Mouse (Mus musculus): ENCODE measurements around the gene Bola2.
"Not testable (repeated sequence)": the region's sequence is repeated elsewhere in the genome, so short reads cannot be mapped to it uniquely, and the experiment has no call there.

Bola2 gene

DNA sequence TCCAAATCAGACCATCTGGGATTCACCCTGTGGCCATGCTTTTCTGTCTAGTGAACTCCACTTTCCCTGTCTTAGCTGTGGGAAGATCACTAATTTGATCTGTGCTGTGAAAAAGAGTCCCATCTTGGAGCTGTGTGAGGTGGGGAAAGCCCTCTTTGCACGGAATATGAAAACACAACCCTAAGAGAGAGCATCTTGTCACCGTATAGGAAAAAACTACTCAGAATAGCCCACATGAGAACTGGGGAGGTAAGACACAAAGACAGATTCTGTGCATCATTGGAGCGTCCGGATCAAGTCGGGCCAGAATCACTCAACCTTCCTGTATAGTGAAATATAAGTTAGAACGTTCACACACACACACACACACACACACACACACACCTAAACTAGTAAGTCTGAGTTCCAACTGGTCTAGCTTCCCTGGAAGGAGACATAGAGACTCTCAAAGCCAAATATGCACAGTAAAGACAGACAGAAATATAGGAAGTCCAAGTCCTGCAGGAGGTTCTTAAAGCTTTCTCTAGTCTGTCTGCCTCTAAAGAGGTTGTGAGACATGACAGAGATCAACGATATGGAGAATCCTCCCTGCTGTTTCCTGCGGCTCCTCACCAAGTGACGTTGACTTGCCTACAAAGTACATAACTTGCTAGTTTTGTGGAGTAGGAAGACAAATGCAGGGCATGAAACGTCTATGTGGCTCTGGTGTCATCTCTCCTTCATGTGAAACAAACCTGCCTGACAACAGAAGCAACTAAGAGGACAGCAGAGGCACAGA, 13.2 kb downstream of the Bola2 start:
- DNase-seq (ENCODE audit: low spot score) = no peak

DNA sequence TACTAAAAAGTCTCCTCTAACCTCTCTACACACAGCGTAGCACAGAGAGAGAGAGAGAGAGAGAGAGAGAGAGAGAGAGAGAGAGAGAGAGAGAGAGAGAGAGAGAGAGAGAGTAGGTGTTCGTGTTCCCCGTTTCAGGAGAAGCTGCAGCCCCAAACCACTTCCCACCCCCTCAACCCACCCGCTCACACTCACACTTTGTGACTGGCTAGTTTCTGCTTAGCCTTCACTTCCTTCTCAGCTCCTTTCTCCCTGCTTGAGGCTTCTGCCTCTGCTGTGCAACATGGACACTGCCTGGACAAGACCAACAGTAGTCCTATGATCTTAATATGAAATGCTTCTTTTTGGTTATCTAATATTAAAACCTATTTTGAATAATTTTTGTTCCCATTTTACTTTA, 15.1 kb downstream of the Bola2 start:
- no peak for DNase-seq (ENCODE audit: low spot score)

DNA sequence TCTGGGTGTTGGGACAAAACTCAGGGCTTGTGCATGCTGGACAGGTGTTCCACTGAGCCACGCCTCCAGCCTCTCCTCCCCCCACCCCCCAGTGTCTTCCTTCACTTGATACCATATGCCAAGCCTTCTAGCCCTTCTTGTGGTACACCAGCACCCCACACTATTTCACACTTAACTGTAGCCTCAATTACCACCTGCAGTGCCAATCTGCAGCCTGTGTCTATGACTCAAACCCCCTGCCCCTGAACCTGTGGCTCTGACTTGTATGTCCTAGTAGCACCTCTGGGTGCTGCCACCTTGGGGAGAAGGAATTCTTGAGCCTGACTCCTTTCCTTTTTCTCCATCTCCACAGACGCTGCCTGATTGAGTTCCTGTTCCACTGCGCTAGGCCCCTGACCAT, 16.7 kb downstream of the Bola2 start:
- no peak for DNase-seq (ENCODE audit: low spot score)

DNA sequence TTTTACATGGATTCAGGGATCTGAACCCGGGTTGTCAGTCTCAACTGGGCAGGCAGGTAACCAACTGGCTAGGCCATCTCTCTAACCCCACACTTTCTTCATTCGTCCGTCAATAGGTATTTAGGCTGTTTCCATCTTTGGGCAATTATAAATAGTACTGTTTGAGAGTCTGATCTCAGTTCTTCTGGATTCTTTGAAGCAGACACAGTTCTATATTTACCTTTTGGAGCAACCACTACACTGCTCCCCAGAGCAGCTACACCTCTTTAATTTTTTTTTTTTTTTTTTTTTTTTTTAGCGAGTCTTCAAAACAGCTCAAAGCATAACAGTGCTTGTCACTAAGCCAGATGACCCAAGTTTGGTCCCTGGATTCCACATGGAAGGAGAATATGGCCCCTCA, 20.5 kb downstream of the Bola2 start:
- no peak for DNase-seq (ENCODE audit: low spot score)

DNA sequence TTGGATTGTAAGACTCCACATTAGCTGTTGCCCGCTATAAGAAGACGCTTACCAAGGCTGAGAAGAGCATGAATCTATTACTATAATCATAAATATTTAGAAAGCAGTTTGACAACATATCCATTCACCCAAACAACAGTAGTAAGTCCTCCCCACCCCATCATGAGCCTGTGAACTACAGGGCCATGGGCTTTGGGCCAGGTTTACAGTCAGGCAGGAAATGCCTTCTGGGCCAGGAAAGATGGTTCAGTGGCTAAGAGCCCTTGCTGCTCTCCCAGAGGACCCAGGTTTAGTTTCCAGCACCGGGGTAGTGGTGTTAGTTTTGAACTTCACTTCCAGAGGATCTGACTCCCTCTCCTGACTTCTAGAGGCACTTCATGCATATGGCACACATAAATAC, 22.4 kb downstream of the Bola2 start:
- DNase-seq (ENCODE audit: low spot score) = no peak

DNA sequence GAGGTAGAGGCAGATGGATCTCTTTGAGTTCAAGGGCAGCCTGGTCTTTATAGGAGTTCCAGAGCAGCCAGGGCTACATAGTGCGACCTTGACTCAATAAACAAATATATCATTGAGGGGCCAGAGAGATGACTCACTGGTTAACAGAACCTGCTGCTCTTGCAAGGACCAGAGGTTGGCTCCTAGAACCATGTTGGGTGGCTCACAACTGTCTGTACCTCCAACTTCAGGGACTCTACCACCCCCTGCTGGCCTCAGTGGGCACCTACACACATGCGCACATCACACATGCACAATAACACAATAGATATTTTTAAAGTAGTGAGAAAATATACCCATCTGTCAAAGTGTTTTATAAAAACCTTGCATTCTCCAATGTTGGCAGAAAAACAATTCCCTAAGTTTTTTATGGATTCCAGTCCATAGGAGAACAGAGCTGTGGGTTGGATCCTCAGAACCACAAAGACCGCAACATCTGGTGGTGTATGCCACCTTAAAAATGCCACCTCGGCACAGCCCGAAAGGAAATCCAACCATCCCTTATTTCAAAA, 23.7 kb downstream of the Bola2 start:
- no peak for DNase-seq (ENCODE audit: low spot score)

DNA sequence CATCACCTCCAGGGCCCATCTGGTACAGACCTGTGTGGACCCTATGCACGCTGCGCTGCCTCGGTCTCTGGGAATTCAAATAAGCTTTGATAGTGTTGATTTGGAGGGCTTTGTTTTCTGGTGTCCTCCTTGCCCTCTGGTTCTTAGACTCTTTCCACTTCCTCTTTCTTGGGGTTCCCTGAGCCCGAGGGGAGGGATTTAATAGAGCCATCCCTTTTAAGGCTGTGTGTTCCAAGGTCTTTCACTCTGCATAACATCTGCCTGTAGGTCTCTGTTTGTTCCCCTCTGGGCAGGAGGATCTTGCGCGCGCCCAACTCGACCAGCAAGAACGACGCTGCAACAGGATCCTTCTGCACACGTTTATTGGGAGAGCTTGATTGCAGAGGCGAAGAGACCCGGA, 26.4 kb downstream of the Bola2 start:
- no peak for DNase-seq (ENCODE audit: low spot score)

DNA sequence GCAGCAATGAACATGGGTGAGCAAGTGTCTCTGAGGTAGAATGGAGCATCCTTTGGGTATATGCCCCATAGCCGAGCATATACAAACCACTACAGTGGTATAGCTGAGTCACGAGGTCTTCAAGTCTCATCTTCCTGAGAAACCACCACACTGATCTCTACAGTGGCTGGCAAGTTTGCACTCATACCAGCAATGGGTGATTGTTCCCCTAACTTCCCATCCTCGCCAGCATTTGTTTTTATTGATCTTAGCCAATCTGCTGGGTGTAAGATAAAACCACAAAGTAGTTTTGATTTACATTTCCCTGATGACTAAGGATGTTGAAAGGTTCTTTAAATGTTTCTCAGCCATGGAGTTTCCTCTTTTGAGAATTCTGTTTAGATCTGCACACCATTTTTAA, 29.9 kb downstream of the Bola2 start:
- DNase-seq (ENCODE audit: low spot score) = no peak

DNA sequence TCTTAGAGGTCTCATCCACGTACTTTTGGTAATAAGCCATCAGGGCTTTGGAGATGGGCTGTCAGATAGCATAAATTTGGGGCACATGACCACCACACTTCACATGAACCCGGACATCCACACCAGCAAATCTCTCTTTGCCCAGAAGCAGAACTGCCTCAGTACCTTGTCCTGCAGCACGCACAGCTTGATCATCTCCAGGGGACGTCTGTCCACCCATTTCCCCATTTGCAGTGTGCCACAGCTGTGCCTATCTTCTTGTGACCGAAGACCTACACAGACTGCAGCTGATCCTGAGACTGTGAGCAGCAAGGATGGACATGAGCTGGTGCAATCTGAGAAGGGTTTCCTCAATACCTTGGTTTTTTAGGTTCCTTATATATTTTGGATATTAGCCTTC, 30.5 kb downstream of the Bola2 start:
- DNase-seq (ENCODE audit: low spot score) = no peak

DNA sequence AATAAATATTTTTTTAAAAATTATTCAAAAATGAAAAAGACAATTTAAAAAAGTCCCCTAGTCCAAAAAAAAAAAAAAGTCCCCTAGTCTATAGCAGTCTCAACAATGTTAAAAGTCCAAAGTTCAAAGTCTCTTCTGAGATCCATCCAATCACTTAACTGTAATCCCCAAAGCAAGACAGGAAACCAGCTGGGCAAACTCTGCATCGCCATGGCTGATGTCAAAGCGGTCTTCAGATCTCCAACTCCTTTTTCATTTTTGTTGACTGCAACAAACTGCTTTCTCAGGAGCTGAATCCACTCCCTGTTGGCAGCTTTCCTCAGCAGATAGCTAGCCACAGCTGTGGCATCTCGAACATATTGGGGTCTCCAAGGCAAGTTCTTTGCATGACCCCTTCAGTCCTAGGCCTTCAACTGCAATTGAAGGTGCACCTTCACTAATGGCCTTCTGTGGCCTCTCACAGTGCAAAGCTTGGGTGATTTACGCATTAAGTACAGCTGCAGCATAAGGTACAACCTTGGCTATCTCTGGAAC, 35.1 kb downstream of the Bola2 start:
- not testable (repeated sequence) for DNase-seq (ENCODE audit: low spot score)

DNA sequence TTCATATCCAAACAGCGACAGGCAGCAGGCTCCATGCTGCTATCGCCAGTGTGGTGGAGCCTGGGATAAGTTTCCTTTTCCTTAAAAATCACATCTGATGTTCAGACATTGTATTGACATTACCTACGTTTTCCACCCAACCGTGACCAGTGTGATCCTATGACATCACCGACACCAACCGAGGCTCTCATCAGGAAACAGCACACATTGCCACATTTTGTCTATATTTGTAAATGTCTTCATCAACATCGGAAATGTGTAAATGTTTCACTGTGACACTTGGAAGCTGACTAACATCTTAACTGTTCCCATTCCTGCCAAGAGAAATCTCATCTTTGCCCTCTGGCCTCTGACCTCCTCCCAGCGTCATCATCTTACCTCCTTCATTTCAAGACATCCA, 40.9 kb downstream of the Bola2 start:
- no peak for DNase-seq (ENCODE audit: low spot score)

DNA sequence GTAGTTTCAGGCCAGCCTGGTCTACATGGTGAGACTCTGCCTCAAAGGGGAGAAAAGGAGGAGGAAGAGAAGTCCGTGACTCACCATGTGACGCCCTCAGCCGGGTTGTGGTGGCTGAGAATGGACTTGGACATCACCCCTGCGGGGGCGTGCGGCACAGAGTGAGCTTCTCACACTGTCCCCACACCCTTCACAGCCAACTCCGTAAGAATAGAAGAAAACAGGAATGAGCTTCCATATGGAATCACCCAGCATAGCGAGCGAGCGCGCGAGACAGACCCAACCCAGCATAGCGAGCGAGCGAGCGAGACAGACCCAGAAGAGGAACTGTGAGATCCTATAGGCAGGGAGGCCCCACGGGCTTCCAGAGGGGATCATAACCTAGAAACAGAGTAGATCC, 44.4 kb downstream of the Bola2 start:
- DNase-seq (ENCODE audit: low spot score) = no peak

DNA sequence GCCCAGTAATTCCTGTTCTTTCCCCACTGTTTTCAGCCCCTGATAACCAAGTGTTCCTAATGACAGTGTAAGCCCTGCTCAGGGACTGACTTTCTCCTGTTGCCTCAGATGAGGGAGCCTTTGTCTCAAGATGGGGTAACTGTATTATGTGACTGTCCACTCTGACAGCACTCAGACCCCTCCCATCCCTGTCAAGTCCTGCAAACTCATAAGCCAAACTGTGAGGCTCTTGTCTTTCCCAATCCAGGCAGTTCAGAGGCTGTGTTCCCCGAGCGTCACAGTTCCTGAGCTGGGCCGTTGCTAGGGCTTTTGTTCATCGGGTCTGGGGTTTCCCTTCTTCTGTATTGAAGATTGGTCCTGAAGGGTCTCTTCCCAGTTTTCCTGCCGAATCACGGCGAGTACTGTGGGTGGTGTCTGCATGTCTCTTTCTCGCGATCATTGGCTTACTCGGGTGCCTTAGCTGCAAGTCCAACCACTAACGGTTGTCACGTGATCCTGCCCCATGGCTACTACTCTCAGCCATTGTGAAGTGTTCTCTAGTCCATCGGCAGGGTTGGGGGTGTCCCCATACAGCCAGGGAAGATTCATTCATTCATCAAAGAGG, 45.0 kb downstream of the Bola2 start:
- no peak for DNase-seq (ENCODE audit: low spot score)

DNA sequence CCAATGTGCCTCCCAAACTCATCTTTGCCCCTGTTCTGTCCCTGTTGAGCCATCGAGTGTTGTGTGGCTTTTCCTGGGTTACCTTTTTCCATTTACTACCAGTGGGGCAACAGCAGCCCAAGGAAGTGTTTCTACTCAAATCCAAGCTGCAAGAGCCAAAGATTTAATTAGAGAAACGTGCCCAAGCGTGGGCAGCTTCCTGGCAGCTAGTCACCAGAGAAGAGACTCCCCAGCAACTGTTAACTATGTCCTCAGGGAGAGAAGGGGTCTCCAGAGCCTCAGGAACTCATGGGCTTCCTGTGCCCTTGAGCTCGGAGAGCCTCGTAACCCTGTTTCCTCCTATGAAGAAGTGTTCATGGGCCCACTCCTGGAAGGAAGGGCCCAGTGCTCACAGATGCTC, 45.8 kb downstream of the Bola2 start:
- no peak for DNase-seq (ENCODE audit: low spot score)

DNA sequence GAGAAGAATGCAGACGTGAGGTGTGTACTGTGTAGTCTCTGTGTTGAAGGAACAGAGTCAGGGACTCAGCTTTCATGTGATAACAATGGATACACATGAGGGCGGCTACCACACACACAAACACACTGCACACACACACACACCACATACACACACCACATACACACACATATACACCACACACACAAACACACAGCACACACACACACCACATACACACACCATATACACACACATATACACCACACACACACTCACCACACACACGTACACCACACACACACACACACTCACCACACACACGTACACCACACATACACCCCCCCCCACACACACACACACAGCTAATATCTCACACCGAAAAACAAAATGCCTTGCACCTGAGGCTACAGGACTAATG, 46.3 kb downstream of the Bola2 start:
- no peak for DNase-seq (ENCODE audit: low spot score)

DNA sequence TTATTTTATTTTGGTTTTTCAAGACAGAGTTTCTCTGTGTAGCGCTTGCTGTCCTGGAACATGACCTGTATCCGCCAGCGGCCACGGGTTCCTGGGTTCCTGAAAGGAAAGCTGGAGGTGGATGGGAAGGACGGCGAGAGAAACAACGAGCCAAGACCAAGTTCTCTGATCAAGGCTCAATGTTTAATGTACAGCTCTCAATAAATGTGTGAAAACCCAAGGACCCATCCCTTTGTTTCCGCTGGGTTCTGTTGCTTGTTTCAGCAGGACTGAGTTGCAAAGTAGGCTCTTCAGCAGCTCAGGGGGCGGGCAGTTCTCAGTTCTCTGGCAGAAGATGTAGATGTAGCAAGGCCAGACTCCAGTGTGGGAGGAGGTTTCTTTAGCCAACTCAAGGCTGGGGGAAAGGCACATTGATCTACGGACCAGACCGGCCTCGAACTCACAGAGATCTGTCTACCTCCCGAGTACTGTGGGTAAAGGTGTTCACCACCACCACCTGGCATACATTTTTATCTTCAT, 46.8 kb downstream of the Bola2 start:
- no peak for DNase-seq (ENCODE audit: low spot score)

DNA sequence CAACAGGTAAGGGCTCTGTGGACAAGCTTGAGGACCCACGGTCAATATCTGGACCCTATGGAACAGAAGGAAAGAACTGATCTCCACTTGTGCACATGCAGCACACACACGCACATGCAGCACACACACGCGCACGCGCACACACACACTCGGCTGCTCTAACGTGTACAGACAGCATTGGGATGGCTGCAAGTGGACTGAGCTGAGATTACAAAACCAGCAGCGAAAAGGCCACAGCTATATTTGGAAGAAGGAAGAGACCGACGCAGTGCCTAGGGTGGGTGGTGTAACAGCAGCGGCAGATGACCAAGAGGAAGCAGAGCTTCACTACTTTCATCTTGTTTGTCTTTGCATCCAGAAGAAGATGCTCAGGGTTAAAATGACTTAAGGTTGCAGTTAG, 50.9 kb downstream of the Bola2 start:
- peak; percentile 46 for DNase-seq (ENCODE audit: low spot score)

DNA sequence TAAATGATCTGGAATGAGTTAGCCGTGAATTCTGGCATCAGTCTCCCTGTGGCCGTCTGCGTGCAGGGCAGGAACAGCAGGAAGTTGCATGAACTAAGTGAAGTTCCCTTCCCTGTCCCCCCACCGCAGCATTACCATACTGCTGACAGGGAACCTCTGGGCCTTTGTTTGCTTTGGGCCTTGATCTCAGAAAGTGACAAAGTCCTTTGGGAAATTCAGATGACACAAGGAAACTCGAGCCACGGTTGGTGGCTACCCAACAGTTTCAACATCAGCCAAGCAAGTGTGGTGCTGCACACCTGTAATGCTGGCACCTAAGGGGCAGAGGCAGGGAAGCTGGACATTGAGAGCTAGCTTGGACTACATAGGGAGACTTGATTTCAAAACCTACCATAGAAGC, 51.6 kb downstream of the Bola2 start:
- no peak for DNase-seq (ENCODE audit: low spot score)

DNA sequence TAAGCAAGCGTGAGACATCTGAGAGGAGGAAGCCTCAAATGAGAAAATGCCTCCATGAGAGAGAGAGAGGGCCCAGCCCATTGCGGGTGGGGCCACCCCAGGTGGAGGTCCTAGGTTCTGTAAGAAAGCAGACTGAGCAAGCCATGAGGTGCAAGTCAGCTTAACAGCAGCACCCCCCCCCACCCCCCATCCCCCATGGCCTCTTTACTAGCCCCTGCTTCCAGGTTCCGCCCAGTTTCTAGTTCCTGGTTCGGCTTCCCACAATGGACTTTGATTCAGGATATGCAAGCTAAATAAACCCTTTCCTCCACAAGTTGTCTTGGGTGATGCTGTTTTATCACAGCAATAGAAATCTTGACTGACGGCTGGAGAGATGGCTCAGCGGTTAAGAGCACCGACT, 53.6 kb downstream of the Bola2 start:
- DNase-seq (ENCODE audit: low spot score) = no peak

All from lung, postnatal 25 days (tissue).